Mouse (Mus musculus): ENCODE data around the gene Fat4.

- TF ChIP-seq CTCF (IDR thresholded peaks at IDR 0.05; ENCODE audit: borderline replicate concordance, insufficient read depth, low read length) (no peak), POLR2A (IDR thresholded peaks at IDR 0.05; ENCODE audit: low read depth, low read length) (no peak)
These were observed 10.9 kb upstream of the Fat4 start for GRCm38 (mm10) chr3:38875872-38876271.
